Mouse (Mus musculus): Measurements from ENCODE around the gene Fam166b. TPM values are rescaled to one million over a fixed set of nuclear protein-coding genes. Genes with fewer than 3 reads are reported as not detected.

Fam166b gene
- polyA plus RNA-seq, 1 experiment: not detected

GRCm38 (mm10) chr4:43427501-43428179 is 1.3 kb downstream of the Fam166b start:
- 6% methylated on average over 23 of the region's 23 CpGs for WGBS
- TF ChIP-seq CTCF (IDR thresholded peaks at IDR 0.05; ENCODE audit: control insufficient read depth, insufficient read depth, low read length) (no peak), POLR2A (IDR thresholded peaks at IDR 0.05; ENCODE audit: borderline replicate concordance, control insufficient read depth, low read depth, low read length) (no peak)
- Histone ChIP-seq H3K4me1 (ENCODE audit: control insufficient read depth, insufficient read depth, low read length) (no peaks in the 10 kb centered on the region), H3K27ac (ENCODE audit: control insufficient read depth, insufficient read depth, low read depth, low read length, poor library complexity) (no peak overlapping the region), H3K4me3 (replicated peaks; ENCODE audit: control insufficient read depth, low read depth, low read length) (no peak overlapping the region)

- Histone ChIP-seq H3K27ac (ENCODE audit: control insufficient read depth, insufficient read depth, low read depth, low read length, poor library complexity) (no peak overlapping the region), H3K4me1 (ENCODE audit: control insufficient read depth, insufficient read depth, low read length) (no peaks in the 10 kb centered on the region), H3K4me3 (replicated peaks; ENCODE audit: control insufficient read depth, low read depth, low read length) (no peak overlapping the region)
- TF ChIP-seq POLR2A (IDR thresholded peaks at IDR 0.05; ENCODE audit: borderline replicate concordance, control insufficient read depth, low read depth, low read length) (no peak), CTCF (IDR thresholded peaks at IDR 0.05; ENCODE audit: control insufficient read depth, insufficient read depth, low read length) (no peak)
- 76% methylated on average over 10 of the region's 10 CpGs for WGBS
Measured at GRCm38 (mm10) chr4:43426487-43426886, 2.4 kb downstream of the Fam166b start.

- Histone ChIP-seq H3K27ac (ENCODE audit: control insufficient read depth, insufficient read depth, low read depth, low read length, poor library complexity) (no peak overlapping the region), H3K4me1 (ENCODE audit: control insufficient read depth, insufficient read depth, low read length) (no peaks in the 10 kb centered on the region), H3K4me3 (replicated peaks; ENCODE audit: control insufficient read depth, low read depth, low read length) (no peak overlapping the region)
- TF ChIP-seq CTCF (IDR thresholded peaks at IDR 0.05; ENCODE audit: control insufficient read depth, insufficient read depth, low read length) (no peak), POLR2A (IDR thresholded peaks at IDR 0.05; ENCODE audit: borderline replicate concordance, control insufficient read depth, low read depth, low read length) (no peak)
- WGBS: 29% methylated on average over 31 of the region's 31 CpGs
Measured at GRCm38 (mm10) chr4:43425648-43426380, 3.1 kb downstream of the Fam166b start.

GRCm38 (mm10) chr4:43425197-43425596 is 3.7 kb downstream of the Fam166b start:
- no peak overlapping the region for H3K4me3 ChIP-seq (replicated peaks; ENCODE audit: control insufficient read depth, low read depth, low read length)
- WGBS: 41% methylated on average over 14 of the region's 14 CpGs
- H3K4me1 ChIP-seq (ENCODE audit: control insufficient read depth, insufficient read depth, low read length): no peaks in the 10 kb centered on the region
- no peak for TF ChIP-seq CTCF (IDR thresholded peaks at IDR 0.05; ENCODE audit: control insufficient read depth, insufficient read depth, low read length)
- TF ChIP-seq POLR2A (IDR thresholded peaks at IDR 0.05; ENCODE audit: borderline replicate concordance, control insufficient read depth, low read depth, low read length): no peak
- H3K27ac ChIP-seq (ENCODE audit: control insufficient read depth, insufficient read depth, low read depth, low read length, poor library complexity): no peak overlapping the region

- H3K4me3 ChIP-seq (replicated peaks; ENCODE audit: control insufficient read depth, low read depth, low read length): no peak overlapping the region
- peaks cover 1% of the 10 kb centered on the region; the same call in 1 of the 2 replicates for H3K4me1 ChIP-seq (ENCODE audit: control insufficient read depth, insufficient read depth, low read length)
- no peak overlapping the region for H3K27ac ChIP-seq (ENCODE audit: control insufficient read depth, insufficient read depth, low read depth, low read length, poor library complexity)
- 88% methylated on average over 9 of the region's 9 CpGs for WGBS
- TF ChIP-seq CTCF (IDR thresholded peaks at IDR 0.05; ENCODE audit: control insufficient read depth, insufficient read depth, low read length) (no peak), POLR2A (IDR thresholded peaks at IDR 0.05; ENCODE audit: borderline replicate concordance, control insufficient read depth, low read depth, low read length) (no peak)
Measured at GRCm38 (mm10) chr4:43424072-43424471, 4.9 kb downstream of the Fam166b start.

- Histone ChIP-seq H3K4me3 (replicated peaks; ENCODE audit: control insufficient read depth, low read depth, low read length) (no peak overlapping the region), H3K27ac (ENCODE audit: control insufficient read depth, insufficient read depth, low read depth, low read length, poor library complexity) (no peak overlapping the region), H3K4me1 (ENCODE audit: control insufficient read depth, insufficient read depth, low read length) (peaks cover 1% of the 10 kb centered on the region; the same call in 1 of the 2 replicates)
- 82% methylated on average over 20 of the region's 20 CpGs for whole genome bisulfite sequencing
- TF ChIP-seq CTCF (IDR thresholded peaks at IDR 0.05; ENCODE audit: control insufficient read depth, insufficient read depth, low read length): no peak
- TF ChIP-seq POLR2A (IDR thresholded peaks at IDR 0.05; ENCODE audit: borderline replicate concordance, control insufficient read depth, low read depth, low read length): no peak
Measured at GRCm38 (mm10) chr4:43423267-43423934, 5.5 kb downstream of the Fam166b start.

- no peak overlapping the region for H3K27ac ChIP-seq (ENCODE audit: control insufficient read depth, insufficient read depth, low read depth, low read length, poor library complexity)
- TF ChIP-seq POLR2A (IDR thresholded peaks at IDR 0.05; ENCODE audit: borderline replicate concordance, control insufficient read depth, low read depth, low read length) (no peak), CTCF (IDR thresholded peaks at IDR 0.05; ENCODE audit: control insufficient read depth, insufficient read depth, low read length) (no peak)
- 87% methylated on average over 28 of the region's 28 CpGs for WGBS
Measured at GRCm38 (mm10) chr4:43421632-43422240, 7.2 kb downstream of the Fam166b start.

GRCm38 (mm10) chr4:43420305-43420704 is 8.6 kb downstream of the Fam166b start:
- Histone ChIP-seq H3K27ac (ENCODE audit: control insufficient read depth, insufficient read depth, low read depth, low read length, poor library complexity) (no peak overlapping the region), H3K4me3 (replicated peaks; ENCODE audit: control insufficient read depth, low read depth, low read length) (no peak overlapping the region), H3K4me1 (ENCODE audit: control insufficient read depth, insufficient read depth, low read length) (peaks cover 1% of the 10 kb centered on the region; the same call in 1 of the 2 replicates)
- TF ChIP-seq POLR2A (IDR thresholded peaks at IDR 0.05; ENCODE audit: borderline replicate concordance, control insufficient read depth, low read depth, low read length) (no peak), CTCF (IDR thresholded peaks at IDR 0.05; ENCODE audit: control insufficient read depth, insufficient read depth, low read length) (peak; percentile 80)
- 3% methylated on average over 6 of the region's 6 CpGs for WGBS

More at GRCm38 (mm10) chr4:43421632-43422240, 7.2 kb downstream of the Fam166b start:
- no peak overlapping the region for H3K4me3 ChIP-seq (replicated peaks; ENCODE audit: control insufficient read depth, low read depth, low read length)
- H3K4me1 ChIP-seq (ENCODE audit: control insufficient read depth, insufficient read depth, low read length): peaks cover 1% of the 10 kb centered on the region; the same call in 1 of the 2 replicates

Data from bone marrow, adult 2 months (tissue).